Mouse (Mus musculus): ENCODE measurements around the gene Homer2.

The Homer2 gene

DNA sequence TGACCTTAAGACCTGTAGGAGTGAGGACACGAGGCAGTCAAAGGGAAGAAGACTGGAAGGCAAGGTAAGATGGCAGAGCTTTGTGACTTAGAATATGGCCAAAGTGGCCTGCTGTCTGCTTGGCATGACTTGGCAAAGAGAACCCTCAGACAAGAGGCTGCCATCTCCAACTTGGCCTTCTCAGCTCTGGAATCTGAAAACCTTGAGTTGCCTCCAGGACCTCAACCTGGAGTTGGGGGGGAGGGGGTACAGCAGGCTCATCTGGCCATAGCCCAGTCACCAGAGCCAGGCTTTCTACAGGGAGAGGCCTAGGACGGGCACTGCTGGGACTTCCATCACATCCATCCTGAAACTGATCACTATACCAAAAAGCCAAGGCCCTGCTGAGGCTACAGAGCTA lies 55.0 kb downstream of the Homer2 start:
- DNase-seq (ENCODE audit: low read depth, low spot score): no peak

DNA sequence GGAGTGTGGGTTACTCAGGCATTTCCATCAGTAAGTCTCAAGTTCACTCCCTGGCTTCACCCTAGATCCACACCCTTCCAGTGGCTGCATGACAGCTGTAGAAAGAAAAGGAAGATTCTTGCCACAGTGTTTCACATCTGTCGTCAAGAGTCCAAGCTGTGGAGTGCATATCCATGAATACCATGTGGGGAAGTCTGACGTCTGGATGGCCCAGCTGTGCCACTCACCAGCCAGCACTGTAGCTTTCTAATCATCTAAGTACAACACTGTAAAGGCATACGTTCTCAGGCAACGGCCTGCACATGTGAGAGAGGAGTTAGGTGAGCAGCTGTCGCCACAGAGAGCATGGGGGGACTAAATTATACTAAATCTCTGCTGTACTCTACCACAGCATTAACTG lies 56.0 kb downstream of the Homer2 start:
- no peak for DNase-seq (ENCODE audit: low read depth, low spot score)

DNA sequence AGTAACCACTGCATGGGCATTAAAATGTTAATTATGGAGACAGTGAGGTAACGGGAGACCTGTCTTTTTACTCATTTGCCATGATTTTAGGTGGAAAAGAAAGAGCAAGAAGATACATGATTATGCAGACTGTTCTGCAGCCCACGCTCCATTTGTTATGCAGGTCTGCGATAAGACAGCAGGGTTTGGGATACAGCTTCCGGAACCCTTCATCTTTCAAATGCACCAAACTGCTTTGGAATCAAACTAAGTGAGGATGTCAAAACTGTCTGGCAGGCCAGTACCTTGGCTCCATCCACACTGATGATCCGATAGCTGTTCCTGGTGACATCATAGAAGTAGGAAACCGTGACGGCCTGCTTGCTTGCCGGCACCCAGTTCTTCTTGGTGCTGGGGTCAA lies 58.1 kb downstream of the Homer2 start:
- DNase-seq (ENCODE audit: low read depth, low spot score): no peak

DNA sequence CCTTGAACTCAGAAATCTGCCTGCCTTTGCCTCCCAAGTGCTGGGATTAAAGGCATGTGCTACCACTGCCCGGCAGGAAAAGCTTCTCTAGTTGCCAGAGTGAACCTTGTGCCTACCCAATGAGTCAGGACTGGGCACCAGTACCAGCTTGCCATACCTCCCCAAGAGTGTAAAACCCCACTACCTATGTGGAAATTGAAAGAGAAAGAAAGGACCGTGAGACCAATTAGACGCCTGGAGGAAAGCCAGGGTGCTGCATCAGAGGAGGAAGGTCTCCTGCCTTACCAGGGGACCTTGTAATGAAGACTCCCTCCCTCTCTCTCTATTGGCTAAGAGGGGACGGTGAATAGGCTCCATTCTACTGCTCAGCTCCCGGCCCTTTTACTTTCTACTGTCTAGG lies 59.4 kb downstream of the Homer2 start:
- peak; percentile 13 for DNase-seq (ENCODE audit: low read depth, low spot score)

DNA sequence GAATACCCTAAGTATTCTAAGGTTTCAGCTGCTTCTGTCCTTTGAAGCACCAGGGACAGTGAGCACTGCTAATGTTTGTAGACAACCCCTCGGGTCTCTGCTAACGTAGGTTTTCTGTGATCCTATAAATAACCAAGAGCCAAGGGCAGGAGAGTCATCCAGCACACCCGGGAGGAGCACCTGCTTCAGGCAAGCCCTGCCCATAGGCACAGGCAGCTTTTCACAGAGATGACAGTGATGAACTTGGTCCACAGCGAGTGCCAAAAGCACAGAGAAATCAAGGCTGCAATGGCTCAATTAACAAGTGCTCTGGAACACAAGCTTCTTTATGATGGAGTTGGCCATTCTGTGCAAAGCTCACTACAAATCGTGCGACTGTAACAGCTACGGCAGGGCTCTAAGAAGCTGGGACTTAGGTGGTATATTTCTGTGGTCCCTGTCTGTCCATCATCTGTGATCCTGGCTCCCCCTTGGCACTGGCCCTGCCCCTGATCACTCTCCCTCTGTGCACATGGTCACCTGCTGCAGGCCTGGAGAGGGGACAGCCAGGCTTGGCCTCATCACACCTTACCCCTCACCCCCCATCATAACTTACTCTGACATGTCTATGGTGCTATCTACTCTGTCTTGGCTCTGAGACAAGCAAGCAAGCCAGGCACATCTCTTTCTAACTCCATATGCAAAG lies 62.6 kb downstream of the Homer2 start:
- DNase-seq (ENCODE audit: low read depth, low spot score): no peak

DNA sequence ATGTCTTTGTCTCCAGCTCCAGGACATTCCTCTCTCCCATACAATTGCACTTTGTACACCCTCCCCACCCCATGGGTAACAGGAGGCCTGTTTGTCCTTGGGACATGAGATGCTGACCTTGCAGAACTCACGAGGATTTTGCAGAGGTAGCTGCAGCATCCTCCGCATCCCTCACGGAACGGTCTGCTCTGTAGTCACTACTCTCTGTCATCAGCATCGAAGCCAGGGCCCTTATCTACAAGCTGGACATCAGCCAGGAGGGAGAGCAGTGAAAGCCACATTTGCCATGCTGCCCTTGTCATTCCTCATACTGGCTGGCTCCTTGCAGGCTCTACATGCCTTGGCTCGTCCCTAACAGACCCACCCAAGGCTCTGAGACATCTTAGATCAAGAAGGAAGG lies 66.2 kb downstream of the Homer2 start:
- DNase-seq (ENCODE audit: low read depth, low spot score): no peak

DNA sequence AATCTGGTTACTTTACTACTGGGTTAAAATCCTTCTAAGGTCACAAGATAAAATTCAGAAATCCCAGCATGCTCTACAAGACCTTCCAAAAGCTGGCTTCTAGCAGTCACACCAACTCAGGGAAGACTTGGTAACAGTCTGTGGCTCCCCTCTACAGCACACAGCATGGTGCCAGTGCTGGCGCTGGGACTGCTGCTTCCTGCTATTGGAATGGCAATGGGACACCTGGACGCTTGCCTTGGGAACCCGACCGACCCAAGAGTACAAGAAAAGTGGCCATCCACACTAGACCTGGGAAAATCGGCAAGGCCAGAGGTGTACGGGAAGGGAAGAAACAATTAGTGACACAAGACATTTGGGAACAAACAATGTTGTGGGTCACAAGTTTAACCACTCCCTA lies 74.7 kb downstream of the Homer2 start:
- DNase-seq (ENCODE audit: low read depth, low spot score): no peak

DNA sequence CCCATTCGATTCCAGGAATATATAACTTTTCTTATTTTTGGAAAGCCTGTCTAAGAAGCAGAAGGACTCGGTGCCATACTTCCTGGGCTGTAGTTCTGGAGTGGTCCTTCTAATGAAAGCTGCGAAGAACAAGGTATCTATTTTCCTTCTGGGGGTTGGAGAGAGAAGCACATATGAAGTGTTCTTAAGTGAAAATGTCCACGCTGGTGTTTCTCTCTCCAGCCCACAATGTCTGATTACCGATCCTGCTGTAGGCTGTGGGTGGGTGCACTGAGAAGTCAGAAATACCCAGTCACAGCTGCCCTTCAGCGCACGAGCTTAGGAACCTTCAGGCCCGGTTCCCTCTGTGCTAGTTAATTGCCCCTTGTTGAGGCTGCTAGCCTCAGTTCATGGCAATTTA lies 76.1 kb downstream of the Homer2 start:
- DNase-seq (ENCODE audit: low read depth, low spot score): no peak

DNA sequence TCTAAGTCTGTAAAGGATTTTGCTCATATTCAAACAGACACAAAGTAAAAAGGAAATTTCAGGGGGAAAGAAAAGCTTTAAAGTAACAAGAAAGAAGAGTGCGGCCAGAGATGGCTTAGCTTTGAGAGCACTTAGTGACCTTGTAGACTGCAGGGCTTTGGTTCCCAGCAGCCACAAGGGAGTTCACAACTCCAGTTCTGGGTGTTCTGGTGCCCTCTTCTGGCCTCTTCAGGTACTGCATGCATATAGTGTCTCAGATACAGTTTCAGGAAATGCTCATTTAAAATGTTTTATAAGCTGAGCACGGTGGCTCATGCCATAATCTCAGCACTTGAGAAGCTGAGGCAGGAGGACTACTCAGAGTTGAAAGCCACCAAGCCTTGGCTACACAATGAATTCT lies 80.9 kb downstream of the Homer2 start:
- DNase-seq (ENCODE audit: low read depth, low spot score): peak; percentile 50

DNA sequence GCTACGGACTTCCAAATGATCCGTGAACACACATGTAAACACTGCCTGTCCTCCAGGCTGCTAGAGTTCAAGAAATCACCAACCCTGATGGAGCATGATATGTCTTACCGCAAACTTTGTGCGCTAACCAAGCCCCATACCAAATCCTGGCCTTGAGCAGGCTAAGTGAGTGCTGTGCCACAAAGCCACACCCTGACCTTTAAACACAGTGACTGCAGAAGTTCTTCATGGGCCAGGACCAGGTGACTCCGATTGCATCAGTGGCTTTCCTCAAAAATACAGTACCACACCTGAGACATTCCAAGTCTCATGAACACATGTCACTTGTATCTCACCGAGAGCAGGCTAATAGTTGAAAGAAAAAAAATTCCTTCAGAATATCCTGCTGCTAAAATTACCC lies 83.6 kb downstream of the Homer2 start:
- no peak for DNase-seq (ENCODE audit: low read depth, low spot score)

DNA sequence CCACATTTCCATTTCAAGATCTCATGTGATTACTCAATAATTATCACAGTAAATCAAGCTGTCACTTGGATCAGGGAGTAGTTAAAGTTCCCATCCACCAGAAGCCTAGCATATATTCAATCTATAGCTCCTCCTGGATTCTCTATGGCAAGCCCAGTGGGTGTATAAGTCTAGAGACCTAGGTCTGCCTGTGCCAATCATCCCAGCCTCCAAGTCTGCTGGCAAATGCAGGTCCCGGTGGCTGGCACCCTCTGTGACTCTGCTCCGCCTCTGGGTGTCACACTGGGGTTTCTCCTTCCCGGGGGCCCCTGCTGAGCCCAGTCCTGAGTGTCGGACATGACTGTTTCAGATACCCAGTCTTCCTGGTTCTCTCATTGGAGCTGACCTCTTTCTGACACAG lies 84.5 kb downstream of the Homer2 start:
- DNase-seq (ENCODE audit: low read depth, low spot score): no peak

DNA sequence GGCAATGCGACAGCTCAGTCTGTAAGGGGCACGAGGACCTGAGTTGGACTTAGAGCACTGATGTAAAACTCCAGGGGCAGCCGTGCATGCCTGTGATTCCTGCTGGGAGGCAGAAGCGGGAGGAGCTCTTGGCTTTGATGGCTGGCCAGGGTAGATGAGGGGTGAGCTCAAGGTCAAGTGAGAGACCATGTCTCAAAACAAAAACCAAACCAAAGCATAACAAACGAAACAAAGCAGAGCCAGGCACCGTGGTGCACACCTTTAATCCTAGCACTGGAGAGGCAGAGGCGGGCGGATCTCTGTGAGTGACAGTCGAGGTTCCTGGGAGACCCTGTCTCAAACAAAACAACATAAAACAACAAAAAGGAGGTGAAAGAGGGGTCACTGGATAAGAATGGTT lies 92.3 kb downstream of the Homer2 start:
- no peak for DNase-seq (ENCODE audit: low read depth, low spot score)

DNA sequence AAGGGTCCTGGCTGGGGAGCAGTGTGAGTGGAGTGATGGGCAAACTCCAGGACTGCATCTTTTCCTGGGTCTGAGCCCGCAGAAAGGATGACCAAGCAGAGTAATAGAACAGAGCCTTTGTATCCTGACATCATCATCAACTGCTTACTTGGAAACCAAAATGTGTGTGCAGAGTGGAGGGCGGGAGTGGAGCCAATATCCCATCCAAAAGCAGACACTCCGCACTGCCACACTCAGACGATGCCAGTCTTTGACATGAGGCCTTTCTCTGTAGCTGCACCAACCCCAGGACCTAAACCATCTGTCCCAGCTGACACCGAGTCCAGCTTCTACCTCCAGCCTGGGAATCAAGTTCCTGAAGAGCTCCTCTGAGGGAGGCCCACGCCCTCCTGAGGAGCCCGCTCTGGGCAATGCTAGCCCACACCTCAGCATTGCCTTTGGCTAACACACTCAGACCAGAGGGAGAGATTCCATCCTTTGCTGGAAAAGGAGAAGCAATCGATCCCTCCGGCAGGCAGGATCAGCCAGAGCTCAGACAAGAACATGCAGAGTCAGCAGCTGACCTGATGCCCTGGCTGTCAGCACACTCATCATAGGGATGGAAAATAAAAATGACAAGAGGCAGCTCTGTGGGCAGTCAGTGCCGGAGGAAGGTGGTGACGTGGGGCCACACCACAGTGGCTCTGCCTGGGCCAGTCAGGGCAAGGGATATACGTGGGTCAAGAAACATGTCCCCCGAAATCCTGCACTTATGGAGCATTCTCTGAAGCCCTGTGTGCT lies 94.3 kb downstream of the Homer2 start:
- no peak for DNase-seq (ENCODE audit: low read depth, low spot score)

DNA sequence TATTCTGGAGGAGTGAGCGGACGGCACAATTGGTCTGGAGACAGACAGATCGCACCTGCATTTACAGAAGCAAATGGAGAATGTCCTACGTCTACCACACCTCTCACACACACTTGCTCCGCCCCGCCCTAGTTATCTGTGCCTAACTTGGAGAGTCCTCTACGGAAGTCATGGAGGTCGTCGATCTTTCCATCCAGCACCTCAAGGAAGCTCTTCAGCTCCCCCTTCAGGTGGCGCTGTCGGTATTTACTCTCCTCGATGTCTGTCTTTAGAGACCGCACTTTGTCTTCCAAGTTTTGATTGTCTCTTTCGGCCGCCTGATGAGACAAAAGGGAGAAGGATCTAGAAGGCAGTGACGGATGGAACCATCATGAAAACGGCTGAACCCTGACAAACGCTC lies 97.2 kb downstream of the Homer2 start:
- DNase-seq (ENCODE audit: low read depth, low spot score): peak; percentile 21

DNA sequence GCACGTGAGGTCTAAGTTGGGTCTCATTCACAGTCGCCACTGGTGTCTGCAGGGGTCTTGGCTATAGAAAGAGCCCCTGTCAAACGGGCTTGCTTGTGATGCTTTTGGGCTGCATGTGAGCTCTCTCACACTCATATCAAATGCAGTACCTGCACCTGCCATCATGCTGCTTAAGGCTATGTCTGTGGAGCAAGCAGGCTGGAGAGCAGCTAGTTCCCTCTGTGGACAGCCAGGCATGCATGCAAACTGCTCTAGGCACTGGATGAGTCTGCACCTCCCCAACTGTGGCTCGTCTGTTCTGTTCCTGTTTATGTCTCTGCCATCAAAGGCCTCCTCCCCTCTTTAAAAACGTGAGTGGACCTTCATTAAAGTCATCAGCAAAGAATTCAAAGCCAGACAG lies 100.9 kb downstream of the Homer2 start:
- DNase-seq (ENCODE audit: low read depth, low spot score): no peak

DNA sequence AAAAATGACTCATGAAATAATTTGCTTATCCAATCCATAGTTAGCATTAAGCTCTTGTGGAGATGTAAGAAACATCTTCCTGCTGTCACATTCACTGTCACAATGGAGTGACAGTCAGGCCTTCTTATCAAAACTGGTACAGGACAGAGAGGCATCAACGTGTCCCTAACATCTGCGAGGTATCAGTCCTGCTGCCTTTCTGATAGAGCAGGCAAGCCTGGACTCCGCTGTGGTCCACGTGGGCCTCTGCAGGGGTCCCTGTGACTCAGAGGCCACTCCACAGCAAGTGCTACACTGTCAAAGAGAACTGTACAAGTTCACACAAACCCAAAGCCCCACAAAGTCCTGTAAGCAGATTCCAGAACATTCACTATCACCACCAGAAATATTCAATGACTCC lies 101.8 kb downstream of the Homer2 start:
- DNase-seq (ENCODE audit: low read depth, low spot score): no peak

DNA sequence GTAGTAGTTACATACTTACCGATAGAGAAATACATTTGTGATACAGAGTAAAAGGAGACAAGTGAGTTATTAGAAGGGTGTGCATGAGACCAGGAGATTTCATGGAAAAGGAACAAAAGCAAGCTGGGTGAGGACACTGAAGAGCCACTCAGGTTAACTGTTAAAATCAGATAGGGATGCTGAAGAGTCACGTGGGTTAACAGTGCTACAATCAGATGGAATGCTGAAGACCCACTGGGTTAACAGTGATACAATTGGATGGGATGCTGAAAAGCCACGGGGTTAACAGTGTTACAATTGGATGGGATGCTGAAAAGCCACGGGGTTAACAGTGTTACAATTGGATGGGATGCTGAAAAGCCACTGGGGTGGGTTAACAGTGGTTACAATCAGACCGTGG lies 102.3 kb downstream of the Homer2 start:
- no peak for DNase-seq (ENCODE audit: low read depth, low spot score)

DNA sequence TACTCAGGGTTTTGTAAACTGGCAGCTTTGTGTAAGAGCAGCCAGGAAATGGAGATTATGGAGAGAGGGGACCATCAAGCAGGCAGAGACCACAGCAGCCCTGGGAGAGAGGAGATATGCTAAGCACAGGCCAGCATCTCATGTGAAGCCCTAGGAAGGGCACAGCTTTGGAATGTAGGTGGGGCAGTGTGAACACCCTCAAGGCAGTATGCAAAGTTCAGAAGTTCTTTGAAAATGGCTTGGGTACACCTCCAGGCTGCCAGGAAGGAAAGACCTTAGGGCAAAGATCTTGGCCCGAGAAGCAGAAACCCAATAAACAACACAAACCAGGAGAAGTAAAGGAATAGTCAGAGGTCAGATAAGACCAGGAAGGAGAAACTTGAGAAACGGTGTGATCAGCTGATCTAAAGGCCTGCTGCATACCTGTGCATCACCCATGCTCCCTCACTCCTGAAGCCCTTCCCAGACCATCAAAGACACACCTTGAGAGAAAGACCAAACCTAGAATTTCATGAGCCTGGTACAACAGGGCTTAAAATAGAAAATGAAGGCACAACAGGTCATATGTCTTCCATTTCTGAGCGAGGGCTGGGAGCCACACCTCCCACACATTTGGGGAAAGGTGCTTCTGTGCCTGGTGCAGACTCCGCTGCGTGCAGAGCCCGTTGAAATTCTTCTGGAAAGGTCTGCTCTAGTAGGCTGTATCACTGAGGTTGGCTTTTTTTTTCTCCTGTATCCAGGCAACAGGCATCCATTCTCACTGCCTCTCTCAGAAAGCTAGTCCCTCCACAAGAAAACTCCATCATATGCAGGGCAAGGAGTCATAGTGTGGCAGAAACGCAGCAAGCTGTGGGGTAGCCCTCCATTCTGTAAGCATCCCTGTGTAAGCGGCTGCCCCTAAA lies 107.7 kb downstream of the Homer2 start:
- DNase-seq (ENCODE audit: low read depth, low spot score): no peak

DNA sequence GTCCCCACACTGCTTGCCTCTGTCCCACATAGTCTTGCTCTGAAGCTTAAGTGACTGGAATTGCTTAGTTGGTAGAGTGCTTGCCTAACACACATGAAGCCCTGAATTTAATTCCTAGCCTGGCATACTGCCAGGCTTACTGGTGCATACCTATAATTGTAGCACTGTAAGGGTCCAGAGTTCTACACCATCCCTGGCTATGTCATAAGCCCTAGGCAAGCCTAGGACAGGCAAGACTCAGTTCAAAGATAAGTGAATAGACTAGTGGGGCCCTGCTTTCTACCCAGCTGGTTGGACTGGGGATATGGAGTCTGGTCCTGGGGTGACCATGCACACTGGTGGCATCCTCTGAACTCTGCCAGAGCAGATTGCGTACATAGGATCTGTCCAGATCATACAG lies 109.7 kb downstream of the Homer2 start:
- no peak for DNase-seq (ENCODE audit: low read depth, low spot score)

DNA sequence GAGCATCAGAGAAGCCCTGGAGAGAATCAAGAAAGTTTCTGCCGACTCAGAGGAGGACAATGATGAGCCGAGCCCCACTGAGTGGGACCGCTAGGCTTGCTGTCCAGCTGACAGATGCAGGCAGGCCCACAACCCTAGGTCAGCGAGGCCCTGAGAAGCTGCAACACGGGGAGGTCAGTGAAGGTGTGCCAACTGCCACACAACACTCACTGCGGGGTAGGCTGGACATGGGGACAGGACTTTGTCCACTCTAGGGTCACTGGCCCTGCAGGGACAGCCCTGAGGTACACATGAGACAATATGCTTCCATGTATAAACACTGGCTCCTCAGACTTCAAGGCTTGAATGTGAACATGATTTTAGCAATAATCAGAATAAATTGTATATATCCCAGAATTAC lies 111.2 kb downstream of the Homer2 start:
- no peak for DNase-seq (ENCODE audit: low read depth, low spot score)

DNA sequence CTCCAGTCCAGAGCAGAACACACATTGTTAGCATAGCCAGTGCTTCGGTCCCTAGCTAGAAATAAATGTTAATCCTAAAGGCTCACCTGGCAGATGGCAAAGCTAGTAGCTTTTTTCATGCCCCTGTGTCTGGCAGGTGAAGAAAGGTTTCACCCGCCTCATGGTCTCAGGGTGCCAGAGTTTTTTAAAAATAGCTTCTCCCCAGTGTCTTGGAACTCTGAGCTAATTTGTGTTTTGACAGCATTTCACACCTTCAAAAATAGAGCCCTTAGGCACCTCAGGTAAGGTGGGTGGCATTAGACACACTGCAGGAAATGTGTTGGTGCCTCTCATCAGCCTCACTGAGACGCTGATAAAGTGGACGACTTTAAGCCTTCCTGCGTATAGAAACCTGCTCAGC lies 112.3 kb downstream of the Homer2 start:
- DNase-seq (ENCODE audit: low read depth, low spot score): no peak

DNA sequence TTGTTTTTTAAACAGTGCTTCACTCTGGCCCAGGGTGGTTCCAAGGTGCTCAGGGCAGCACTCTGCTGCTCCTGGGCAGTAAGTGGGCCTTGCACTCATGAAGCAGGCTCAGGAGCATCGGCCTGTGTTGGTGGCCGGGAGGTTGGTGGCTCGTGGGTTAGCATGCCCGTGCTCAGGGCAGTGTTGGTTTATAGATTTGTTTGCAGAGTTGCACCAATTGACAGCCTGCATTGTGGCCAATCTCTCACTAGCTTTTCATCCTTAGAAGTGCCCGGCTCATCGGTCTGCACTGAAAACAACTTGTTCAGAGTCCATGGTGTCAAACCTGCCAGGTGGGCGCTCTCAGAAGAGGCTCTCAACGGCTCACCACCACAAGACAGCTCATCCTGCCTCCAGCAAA lies 113.9 kb downstream of the Homer2 start:
- DNase-seq (ENCODE audit: low read depth, low spot score): no peak

DNA sequence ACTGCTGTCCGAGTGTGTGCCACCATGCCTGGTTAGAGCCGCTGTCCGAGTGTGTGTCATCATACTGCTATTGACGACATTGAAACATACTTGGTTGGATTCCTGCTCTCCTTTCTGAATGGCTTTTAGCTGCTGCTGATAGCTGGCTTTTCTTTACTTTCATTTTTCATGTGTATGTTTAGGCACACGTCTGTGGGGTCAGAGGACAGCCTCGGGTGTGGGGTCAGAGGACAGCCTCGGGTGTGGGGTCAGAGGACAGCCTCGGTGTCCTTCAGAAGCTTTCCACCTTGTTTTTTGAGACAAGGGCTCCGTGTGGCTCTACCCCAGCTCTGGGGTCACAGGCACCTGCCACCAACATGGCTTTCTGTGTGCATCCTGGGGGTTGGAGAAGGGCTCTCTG lies 114.6 kb downstream of the Homer2 start:
- no peak for DNase-seq (ENCODE audit: low read depth, low spot score)

Data from A20 (cell line).